Mouse (Mus musculus): ENCODE measurements around the gene Gzf1. TPM values are rescaled to one million over a fixed set of nuclear protein-coding genes. Genes with fewer than 3 reads are reported as not detected.
A peak's percentile ranks its signal among the peaks of the same experiment; 100 is the strongest.

Gzf1 gene
- polyA plus RNA-seq, 1 experiment from 2014 or later, result 25.9 TPM

- Histone ChIP-seq H3K4me3 (ENCODE audit: low read length) (peak within 1 kb of the TSS; percentile 90), H3K27me3 (ENCODE audit: control insufficient read depth, insufficient read depth, low read length) (no peaks in the 10 kb centered on the region), H3K4me1 (ENCODE audit: control insufficient read depth, insufficient read depth, low read length) (peaks cover 7% of the 10 kb centered on the region; the same call in 1 of the 2 replicates), H3K9ac (ENCODE audit: low read depth, low read length) (peak within 1 kb of the TSS; percentile 87), H3K36me3 (ENCODE audit: control insufficient read depth, insufficient read depth, low read length) (peaks cover 20% of the 10 kb centered on the region), H3K4me2 (replicated peaks; ENCODE audit: low read depth, low read length) (peak within 1 kb of the TSS; percentile 74), H3K27ac (ENCODE audit: low read depth, low read length) (peak within 1 kb of the TSS; percentile 56; the same call in 1 of the 2 replicates), H3K9me3 (ENCODE audit: control insufficient read depth, low read length) (no peaks in the 10 kb centered on the region)
- under 1% methylated on average over 58 of the region's 58 CpGs for WGBS
- ATAC-seq (ENCODE audit: low FRiP score, low TSS enrichment), result peak; percentile 100
Measured at GRCm38 (mm10) chr2:148672199-148673096, 8.4 kb upstream of the Gzf1 start, which contains the start of gene Nxt1. Gene Nxt1 (plus strand): TSS chr2:148672601.

- Histone ChIP-seq H3K4me3 (ENCODE audit: low read length) (peak overlapping the region; percentile 44), H3K9ac (ENCODE audit: low read depth, low read length) (peak overlapping the region; percentile 57), H3K4me2 (replicated peaks; ENCODE audit: low read depth, low read length) (peak overlapping the region; percentile 55), H3K27ac (ENCODE audit: low read depth, low read length) (peak overlapping the region; percentile 90), H3K4me1 (ENCODE audit: control insufficient read depth, insufficient read depth, low read length) (peaks cover 37% of the 10 kb centered on the region), H3K27me3 (ENCODE audit: control insufficient read depth, insufficient read depth, low read length) (no peaks in the 10 kb centered on the region), H3K36me3 (ENCODE audit: control insufficient read depth, insufficient read depth, low read length) (peaks cover 20% of the 10 kb centered on the region), H3K9me3 (ENCODE audit: control insufficient read depth, low read length) (no peaks in the 10 kb centered on the region)
- peak; percentile 21; the same call in 1 of the 2 replicates for ATAC-seq (ENCODE audit: low FRiP score, low TSS enrichment)
- WGBS, result 4% methylated on average over 26 of the region's 26 CpGs
Measured at GRCm38 (mm10) chr2:148677801-148678200, 3.0 kb upstream of the Gzf1 start.

GRCm38 (mm10) chr2:148679346-148679745 is 1.5 kb upstream of the Gzf1 start:
- peaks cover 30% of the 10 kb centered on the region for H3K4me1 ChIP-seq (ENCODE audit: control insufficient read depth, insufficient read depth, low read length)
- no peaks in the 10 kb centered on the region for H3K9me3 ChIP-seq (ENCODE audit: control insufficient read depth, low read length)
- H3K9ac ChIP-seq (ENCODE audit: low read depth, low read length), result peak overlapping the region; percentile 42; the same call in 1 of the 2 replicates
- H3K27me3 ChIP-seq (ENCODE audit: control insufficient read depth, insufficient read depth, low read length), result no peaks in the 10 kb centered on the region
- peak overlapping the region; percentile 14 for H3K4me3 ChIP-seq (ENCODE audit: low read length)
- WGBS, result 1% methylated on average over 9 of the region's 9 CpGs
- peak overlapping the region; percentile 63 for H3K4me2 ChIP-seq (replicated peaks; ENCODE audit: low read depth, low read length)
- peak overlapping the region; percentile 90 for H3K27ac ChIP-seq (ENCODE audit: low read depth, low read length)
- peaks cover 28% of the 10 kb centered on the region for H3K36me3 ChIP-seq (ENCODE audit: control insufficient read depth, insufficient read depth, low read length)
- ATAC-seq (ENCODE audit: low FRiP score, low TSS enrichment), result peak; percentile 41

- no peaks in the 10 kb centered on the region for H3K27me3 ChIP-seq (ENCODE audit: control insufficient read depth, insufficient read depth, low read length)
Measured at GRCm38 (mm10) chr2:148681461-148681891, 653 bp downstream of the Gzf1 start.

DNA sequence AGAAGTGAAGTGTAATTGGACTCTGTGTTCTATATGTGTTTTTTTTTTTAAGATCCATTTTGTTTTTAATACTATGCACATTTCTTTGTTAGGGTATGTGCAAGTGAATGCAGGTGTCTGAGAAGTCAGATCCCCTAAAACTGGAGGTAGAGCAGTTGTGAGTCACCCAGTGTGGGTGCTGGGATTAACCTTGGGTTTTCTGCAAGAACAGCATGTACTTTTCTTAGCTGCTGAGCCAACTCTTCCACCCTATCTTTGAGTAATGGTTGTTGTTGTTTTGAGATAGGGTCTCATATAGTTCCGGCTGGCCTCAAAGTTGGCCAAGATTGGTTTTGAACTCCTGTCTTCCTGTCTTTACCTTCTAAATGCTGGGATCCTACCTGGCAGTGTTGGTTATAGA is 2.2 kb downstream of the Gzf1 start:
- Histone ChIP-seq H3K9me3 (ENCODE audit: control insufficient read depth, low read length) (no peaks in the 10 kb centered on the region), H3K4me1 (ENCODE audit: control insufficient read depth, insufficient read depth, low read length) (peaks cover 29% of the 10 kb centered on the region), H3K27ac (ENCODE audit: low read depth, low read length) (no peak overlapping the region), H3K4me2 (replicated peaks; ENCODE audit: low read depth, low read length) (no peak overlapping the region), H3K4me3 (ENCODE audit: low read length) (no peak overlapping the region), H3K36me3 (ENCODE audit: control insufficient read depth, insufficient read depth, low read length) (peaks cover 40% of the 10 kb centered on the region), H3K9ac (ENCODE audit: low read depth, low read length) (no peak overlapping the region), H3K27me3 (ENCODE audit: control insufficient read depth, insufficient read depth, low read length) (no peaks in the 10 kb centered on the region)
- WGBS, result 93% methylated on average over 1 of the region's 1 CpGs
- ATAC-seq (ENCODE audit: low FRiP score, low TSS enrichment), result no peak

More at GRCm38 (mm10) chr2:148681461-148681891, 653 bp downstream of the Gzf1 start:
- Histone ChIP-seq H3K9ac (ENCODE audit: low read depth, low read length) (peak overlapping the region; percentile 79), H3K9me3 (ENCODE audit: control insufficient read depth, low read length) (no peaks in the 10 kb centered on the region), H3K4me2 (replicated peaks; ENCODE audit: low read depth, low read length) (peak overlapping the region; percentile 62), H3K4me1 (ENCODE audit: control insufficient read depth, insufficient read depth, low read length) (peaks cover 30% of the 10 kb centered on the region), H3K27ac (ENCODE audit: low read depth, low read length) (peak overlapping the region; percentile 78), H3K4me3 (ENCODE audit: low read length) (peak overlapping the region; percentile 73), H3K36me3 (ENCODE audit: control insufficient read depth, insufficient read depth, low read length) (peaks cover 28% of the 10 kb centered on the region)
- 6% methylated on average over 17 of the region's 17 CpGs for WGBS
- ATAC-seq (ENCODE audit: low FRiP score, low TSS enrichment), result peak; percentile 54

GRCm38 (mm10) chr2:148684972-148685371 is 4.1 kb downstream of the Gzf1 start:
- no peak overlapping the region for H3K27ac ChIP-seq (ENCODE audit: low read depth, low read length)
- peaks cover 51% of the 10 kb centered on the region for H3K36me3 ChIP-seq (ENCODE audit: control insufficient read depth, insufficient read depth, low read length)
- no peak overlapping the region for H3K4me3 ChIP-seq (ENCODE audit: low read length)
- no peak overlapping the region for H3K4me2 ChIP-seq (replicated peaks; ENCODE audit: low read depth, low read length)
- peaks cover 12% of the 10 kb centered on the region; the same call in 1 of the 2 replicates for H3K4me1 ChIP-seq (ENCODE audit: control insufficient read depth, insufficient read depth, low read length)
- ATAC-seq (ENCODE audit: low FRiP score, low TSS enrichment), result no peak
- WGBS, result 96% methylated on average over 2 of the region's 2 CpGs
- H3K9ac ChIP-seq (ENCODE audit: low read depth, low read length), result no peak overlapping the region
- no peaks in the 10 kb centered on the region for H3K9me3 ChIP-seq (ENCODE audit: control insufficient read depth, low read length)
- H3K27me3 ChIP-seq (ENCODE audit: control insufficient read depth, insufficient read depth, low read length), result no peaks in the 10 kb centered on the region

DNA sequence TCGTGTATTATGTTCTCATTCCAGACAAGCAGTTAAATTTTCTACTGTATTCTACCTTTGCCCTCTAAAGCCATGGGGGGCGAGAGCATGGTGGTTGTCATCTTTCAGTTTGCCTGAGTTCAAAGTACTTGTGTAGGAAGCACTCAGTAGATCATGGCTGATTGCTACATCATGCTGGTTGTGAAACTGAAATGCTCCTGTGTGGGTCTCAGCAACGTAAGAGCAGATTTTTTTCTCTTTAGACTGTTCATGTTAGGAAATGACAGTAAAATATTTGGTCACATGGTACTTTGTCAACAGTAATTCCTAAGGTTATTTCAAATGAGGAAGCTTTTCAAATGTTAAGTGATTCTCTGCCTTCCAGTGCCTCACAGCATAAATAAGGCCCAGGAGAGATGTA is 4.9 kb downstream of the Gzf1 start:
- Histone ChIP-seq H3K4me3 (ENCODE audit: low read length) (no peak overlapping the region), H3K36me3 (ENCODE audit: control insufficient read depth, insufficient read depth, low read length) (peaks cover 59% of the 10 kb centered on the region), H3K9me3 (ENCODE audit: control insufficient read depth, low read length) (no peaks in the 10 kb centered on the region), H3K4me2 (replicated peaks; ENCODE audit: low read depth, low read length) (no peak overlapping the region), H3K9ac (ENCODE audit: low read depth, low read length) (no peak overlapping the region), H3K27me3 (ENCODE audit: control insufficient read depth, insufficient read depth, low read length) (no peaks in the 10 kb centered on the region), H3K27ac (ENCODE audit: low read depth, low read length) (no peak overlapping the region), H3K4me1 (ENCODE audit: control insufficient read depth, insufficient read depth, low read length) (peaks cover 7% of the 10 kb centered on the region; the same call in 1 of the 2 replicates)
- ATAC-seq (ENCODE audit: low FRiP score, low TSS enrichment), result no peak
- WGBS, result 90% methylated on average over 3 of the region's 3 CpGs

DNA sequence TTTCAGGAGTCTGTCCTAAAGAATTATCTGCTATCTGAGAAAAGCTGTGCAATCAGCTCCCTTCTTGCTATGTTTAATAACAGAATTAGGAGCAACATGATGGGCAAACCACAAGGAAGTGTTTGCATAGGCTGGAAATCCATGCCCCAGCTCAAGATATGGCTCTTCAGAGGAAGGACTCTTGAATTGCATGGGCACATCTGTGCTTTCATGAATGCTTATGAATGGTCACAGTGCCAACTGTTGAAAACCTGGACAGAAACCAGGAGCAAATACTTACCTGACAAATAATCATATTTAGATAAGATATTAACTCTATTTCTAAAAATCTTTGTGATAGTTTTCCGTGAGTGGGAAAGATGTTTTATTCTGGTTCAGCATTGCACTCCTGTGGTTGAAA is 6.0 kb downstream of the Gzf1 start:
- Histone ChIP-seq H3K4me3 (ENCODE audit: low read length) (no peak overlapping the region), H3K4me1 (ENCODE audit: control insufficient read depth, insufficient read depth, low read length) (peaks cover 4% of the 10 kb centered on the region; the same call in 1 of the 2 replicates), H3K9ac (ENCODE audit: low read depth, low read length) (no peak overlapping the region), H3K9me3 (ENCODE audit: control insufficient read depth, low read length) (no peaks in the 10 kb centered on the region), H3K4me2 (replicated peaks; ENCODE audit: low read depth, low read length) (no peak overlapping the region), H3K27me3 (ENCODE audit: control insufficient read depth, insufficient read depth, low read length) (no peaks in the 10 kb centered on the region), H3K36me3 (ENCODE audit: control insufficient read depth, insufficient read depth, low read length) (peaks cover 70% of the 10 kb centered on the region), H3K27ac (ENCODE audit: low read depth, low read length) (no peak overlapping the region)
- ATAC-seq (ENCODE audit: low FRiP score, low TSS enrichment), result no peak
- 90% methylated on average over 1 of the region's 1 CpGs for WGBS

- Histone ChIP-seq H3K27ac (ENCODE audit: low read depth, low read length) (no peak overlapping the region), H3K27me3 (ENCODE audit: control insufficient read depth, insufficient read depth, low read length) (no peaks in the 10 kb centered on the region), H3K4me1 (ENCODE audit: control insufficient read depth, insufficient read depth, low read length) (no peaks in the 10 kb centered on the region), H3K36me3 (ENCODE audit: control insufficient read depth, insufficient read depth, low read length) (peaks cover 75% of the 10 kb centered on the region), H3K9me3 (ENCODE audit: control insufficient read depth, low read length) (no peaks in the 10 kb centered on the region), H3K4me3 (ENCODE audit: low read length) (no peak overlapping the region), H3K4me2 (replicated peaks; ENCODE audit: low read depth, low read length) (no peak overlapping the region), H3K9ac (ENCODE audit: low read depth, low read length) (no peak overlapping the region)
- 79% methylated on average over 5 of the region's 5 CpGs for WGBS
- no peak for ATAC-seq (ENCODE audit: low FRiP score, low TSS enrichment)
Measured at GRCm38 (mm10) chr2:148687971-148688370, 7.1 kb downstream of the Gzf1 start.
